Mouse (Mus musculus): ENCODE measurements at regions not wholly inside any gene's neighbourhood (a gene's known extent, or its start where the extent isn't known, plus 50 kb on each side); places are given as distances from the start of the nearest gene placed in this dataset.
"Not testable (repeated sequence)": the region's sequence is repeated elsewhere in the genome, so short reads cannot be mapped to it uniquely, and the experiment has no call there.

DNA sequence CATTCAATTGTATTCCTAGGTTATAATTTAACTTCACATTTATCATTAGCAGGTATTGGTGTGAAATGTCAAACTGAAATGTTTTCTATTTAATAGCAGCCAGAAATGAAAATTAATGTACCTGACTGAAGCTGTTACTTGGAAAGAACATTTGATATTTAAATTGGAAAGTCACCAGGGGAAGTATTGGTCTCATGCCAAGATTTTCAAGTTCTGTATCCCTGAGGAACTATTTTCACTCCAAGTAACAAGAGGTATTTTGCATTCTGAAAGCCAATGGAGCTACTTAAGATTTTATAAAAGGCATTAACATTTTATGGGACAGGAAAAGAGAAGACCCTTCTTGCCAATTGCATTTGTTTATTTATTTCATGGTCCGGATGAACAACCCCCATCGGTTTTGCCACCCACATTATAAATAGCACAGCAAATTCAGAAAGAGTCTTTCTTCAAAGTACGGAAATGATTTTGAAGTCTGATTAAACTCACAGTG lies 289.3 kb downstream of the Casp12 start:
- no peaks in the 10 kb centered on the region for H3K36me3 ChIP-seq (ENCODE audit: control insufficient read depth, insufficient read depth, low read length)
- no peak overlapping the region for H3K4me2 ChIP-seq (replicated peaks; ENCODE audit: low read depth)
- no peak overlapping the region for H3K4me3 ChIP-seq (ENCODE audit: low read depth, low read length)
- H3K9me3 ChIP-seq (ENCODE audit: control insufficient read depth, low read length): no peaks in the 10 kb centered on the region
- H3K4me1 ChIP-seq (replicated peaks; ENCODE audit: control insufficient read depth, insufficient read depth): no peaks in the 10 kb centered on the region
- WGBS: 47% methylated on average over 3 of the region's 3 CpGs
- no peaks in the 10 kb centered on the region for H3K27me3 ChIP-seq (ENCODE audit: control insufficient read depth, insufficient read depth, low read length)
- DNase-seq (ENCODE audit: low spot score) (no peak), ATAC-seq (ENCODE audit: low FRiP score, low TSS enrichment) (no peak)
- TF ChIP-seq EP300 (optimal IDR thresholded peaks at IDR 0.05): no peak
- TF ChIP-seq CTCF (IDR thresholded peaks at IDR 0.05; ENCODE audit: low read depth): no peak
- H3K27ac ChIP-seq (replicated peaks): no peak overlapping the region
- H3K9ac ChIP-seq (ENCODE audit: low read length): no peak overlapping the region

- no peak overlapping the region for H3K4me2 ChIP-seq (replicated peaks; ENCODE audit: low read depth)
- DNase-seq (ENCODE audit: low spot score): no peak
- no peak overlapping the region for H3K9ac ChIP-seq (ENCODE audit: low read length)
- ATAC-seq (ENCODE audit: low FRiP score, low TSS enrichment): peak; percentile 32; the same call in 1 of the 2 replicates
- H3K9me3 ChIP-seq (ENCODE audit: control insufficient read depth, low read length): no peaks in the 10 kb centered on the region
- WGBS: 13% methylated on average over 1 of the region's 1 CpGs
- TF ChIP-seq EP300 (optimal IDR thresholded peaks at IDR 0.05) (no peak), CTCF (IDR thresholded peaks at IDR 0.05; ENCODE audit: low read depth) (peak; percentile 78)
- H3K4me1 ChIP-seq (replicated peaks; ENCODE audit: control insufficient read depth, insufficient read depth): no peaks in the 10 kb centered on the region
- no peaks in the 10 kb centered on the region for H3K36me3 ChIP-seq (ENCODE audit: control insufficient read depth, insufficient read depth, low read length)
- no peaks in the 10 kb centered on the region for H3K27me3 ChIP-seq (ENCODE audit: control insufficient read depth, insufficient read depth, low read length)
- H3K4me3 ChIP-seq (ENCODE audit: low read depth, low read length): no peak overlapping the region
- no peak overlapping the region for H3K27ac ChIP-seq (replicated peaks)
Measured at GRCm38 (mm10) chr9:5634969-5635368, 289.7 kb downstream of the Casp12 start.

- no peak overlapping the region for H3K4me3 ChIP-seq (ENCODE audit: low read depth, low read length)
- WGBS: 85% methylated on average over 7 of the region's 7 CpGs
Measured at GRCm38 (mm10) chr9:5663886-5664285, 318.7 kb downstream of the Casp12 start.

DNA sequence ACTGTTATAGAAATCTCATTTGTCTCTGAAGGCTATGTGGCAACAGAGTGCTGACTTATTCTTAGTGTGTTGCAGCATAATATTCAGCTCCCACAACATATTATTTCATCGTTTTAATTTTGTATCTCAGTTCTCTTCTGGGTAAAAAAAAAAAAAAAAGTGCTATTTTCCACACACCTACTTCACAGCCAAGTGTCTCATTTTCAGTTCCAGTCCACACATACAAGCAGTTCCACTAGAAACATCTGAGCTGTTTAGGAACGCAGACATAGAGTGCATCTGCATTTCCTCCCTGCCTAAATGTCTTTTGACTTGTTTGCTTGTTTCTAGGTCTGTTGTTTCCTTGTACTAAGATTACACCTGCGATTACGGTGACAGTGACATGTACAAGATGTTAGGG lies 328.3 kb downstream of the Casp12 start:
- Histone ChIP-seq H3K4me2 (replicated peaks; ENCODE audit: low read depth) (no peak overlapping the region), H3K36me3 (ENCODE audit: control insufficient read depth, insufficient read depth, low read length) (no peaks in the 10 kb centered on the region), H3K9me3 (ENCODE audit: control insufficient read depth, low read length) (no peaks in the 10 kb centered on the region), H3K9ac (ENCODE audit: low read length) (no peak overlapping the region), H3K4me1 (replicated peaks; ENCODE audit: control insufficient read depth, insufficient read depth) (no peaks in the 10 kb centered on the region), H3K27ac (replicated peaks) (no peak overlapping the region), H3K4me3 (ENCODE audit: low read depth, low read length) (no peak overlapping the region), H3K27me3 (ENCODE audit: control insufficient read depth, insufficient read depth, low read length) (no peaks in the 10 kb centered on the region)
- ATAC-seq (ENCODE audit: low FRiP score, low TSS enrichment) (no peak), DNase-seq (ENCODE audit: low spot score) (no peak)
- TF ChIP-seq EP300 (optimal IDR thresholded peaks at IDR 0.05): no peak
- no peak for TF ChIP-seq CTCF (IDR thresholded peaks at IDR 0.05; ENCODE audit: low read depth)
- WGBS: 79% methylated on average over 4 of the region's 4 CpGs

More at GRCm38 (mm10) chr9:5663886-5664285, 318.7 kb downstream of the Casp12 start:
- Histone ChIP-seq H3K9me3 (ENCODE audit: control insufficient read depth, low read length) (no peaks in the 10 kb centered on the region), H3K4me2 (replicated peaks; ENCODE audit: low read depth) (no peak overlapping the region), H3K4me1 (replicated peaks; ENCODE audit: control insufficient read depth, insufficient read depth) (no peaks in the 10 kb centered on the region), H3K27me3 (ENCODE audit: control insufficient read depth, insufficient read depth, low read length) (no peaks in the 10 kb centered on the region), H3K36me3 (ENCODE audit: control insufficient read depth, insufficient read depth, low read length) (no peaks in the 10 kb centered on the region), H3K9ac (ENCODE audit: low read length) (no peak overlapping the region), H3K27ac (replicated peaks) (no peak overlapping the region)
- TF ChIP-seq CTCF (IDR thresholded peaks at IDR 0.05; ENCODE audit: low read depth) (no peak), EP300 (optimal IDR thresholded peaks at IDR 0.05) (no peak)
- ATAC-seq (ENCODE audit: low FRiP score, low TSS enrichment): no peak
- no peak for DNase-seq (ENCODE audit: low spot score)

GRCm38 (mm10) chr9:5708482-5708881 lies 363.3 kb downstream of the Casp12 start:
- ATAC-seq (ENCODE audit: low FRiP score, low TSS enrichment) (no peak), DNase-seq (ENCODE audit: low spot score) (no peak)
- H3K4me2 ChIP-seq (replicated peaks; ENCODE audit: low read depth): no peak overlapping the region
- no peak for TF ChIP-seq EP300 (optimal IDR thresholded peaks at IDR 0.05)
- TF ChIP-seq CTCF (IDR thresholded peaks at IDR 0.05; ENCODE audit: low read depth): no peak
- no peak overlapping the region for H3K27ac ChIP-seq (replicated peaks)
- 49% methylated on average over 3 of the region's 3 CpGs for WGBS
- no peaks in the 10 kb centered on the region for H3K27me3 ChIP-seq (ENCODE audit: control insufficient read depth, insufficient read depth, low read length)
- no peaks in the 10 kb centered on the region for H3K4me1 ChIP-seq (replicated peaks; ENCODE audit: control insufficient read depth, insufficient read depth)
- no peaks in the 10 kb centered on the region for H3K36me3 ChIP-seq (ENCODE audit: control insufficient read depth, insufficient read depth, low read length)
- H3K4me3 ChIP-seq (ENCODE audit: low read depth, low read length): no peak overlapping the region
- H3K9me3 ChIP-seq (ENCODE audit: control insufficient read depth, low read length): no peaks in the 10 kb centered on the region
- no peak overlapping the region for H3K9ac ChIP-seq (ENCODE audit: low read length)

DNA sequence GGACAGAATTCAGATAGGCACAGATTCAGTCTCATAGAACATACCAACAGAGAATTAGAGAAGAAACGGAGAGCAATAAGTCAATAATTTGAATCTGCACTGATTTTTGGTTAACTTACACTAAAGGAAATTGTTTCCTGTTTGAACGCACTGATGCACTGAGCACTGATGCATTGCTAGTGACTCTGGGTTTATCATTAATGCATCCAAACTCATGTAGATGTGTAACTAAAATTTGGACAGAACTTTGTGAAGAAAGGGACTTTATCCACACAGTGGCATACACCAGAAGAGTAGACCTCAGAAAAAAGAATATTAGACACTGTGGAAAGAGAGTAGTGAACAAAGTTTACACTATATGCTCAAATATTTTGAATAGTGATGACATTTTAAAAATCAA lies 364.2 kb downstream of the Casp12 start:
- Histone ChIP-seq H3K4me2 (replicated peaks; ENCODE audit: low read depth) (no peak overlapping the region), H3K4me1 (replicated peaks; ENCODE audit: control insufficient read depth, insufficient read depth) (no peaks in the 10 kb centered on the region), H3K36me3 (ENCODE audit: control insufficient read depth, insufficient read depth, low read length) (no peaks in the 10 kb centered on the region), H3K4me3 (ENCODE audit: low read depth, low read length) (no peak overlapping the region), H3K27me3 (ENCODE audit: control insufficient read depth, insufficient read depth, low read length) (no peaks in the 10 kb centered on the region), H3K9ac (ENCODE audit: low read length) (no peak overlapping the region), H3K9me3 (ENCODE audit: control insufficient read depth, low read length) (no peaks in the 10 kb centered on the region), H3K27ac (replicated peaks) (no peak overlapping the region)
- 61% methylated on average over 2 of the region's 2 CpGs for WGBS
- TF ChIP-seq EP300 (optimal IDR thresholded peaks at IDR 0.05): no peak
- no peak for TF ChIP-seq CTCF (IDR thresholded peaks at IDR 0.05; ENCODE audit: low read depth)
- DNase-seq (ENCODE audit: low spot score) (no peak), ATAC-seq (ENCODE audit: low FRiP score, low TSS enrichment) (no peak)

GRCm38 (mm10) chr9:5718585-5718984 lies 373.4 kb downstream of the Casp12 start:
- H3K27ac ChIP-seq (replicated peaks); H3K36me3 ChIP-seq (ENCODE audit: control insufficient read depth, insufficient read depth, low read length); H3K4me3 ChIP-seq (ENCODE audit: low read depth, low read length); H3K9ac ChIP-seq (ENCODE audit: low read length); H3K27me3 ChIP-seq (ENCODE audit: control insufficient read depth, insufficient read depth, low read length); DNase-seq (ENCODE audit: low spot score); ATAC-seq (ENCODE audit: low FRiP score, low TSS enrichment); H3K9me3 ChIP-seq (ENCODE audit: control insufficient read depth, low read length); H3K4me2 ChIP-seq (replicated peaks; ENCODE audit: low read depth); H3K4me1 ChIP-seq (replicated peaks; ENCODE audit: control insufficient read depth, insufficient read depth): not testable (repeated sequence)
- 92% methylated on average over 2 of the region's 2 CpGs for WGBS
